Mouse (Mus musculus): ENCODE data around the gene Olfr153. TPM values are rescaled to one million over a fixed set of nuclear protein-coding genes. Genes with fewer than 3 reads are reported as not detected.
"Not testable (repeated sequence)": the region's sequence is repeated elsewhere in the genome, so short reads cannot be mapped to it uniquely, and the experiment has no call there.

Olfr153 gene
- polyA plus RNA-seq (2015; fragmentation: Nextera tagmentation; extraction: Ambion mirVana): not detected in 2 replicates

- Histone ChIP-seq H3K27ac (no peak within 1 kb of the TSS), H3K9me3 (replicated peaks) (no peaks in the 10 kb centered on the region), H3K36me3 (no peaks in the 10 kb centered on the region), H3K27me3 (no peaks in the 10 kb centered on the region), H3K4me3 (replicated peaks) (no peak within 1 kb of the TSS), H3K4me1 (replicated peaks) (no peaks in the 10 kb centered on the region), H3K9ac (no peak within 1 kb of the TSS), H3K4me2 (no peak within 1 kb of the TSS)
- DNase-seq (no peak), ATAC-seq (ENCODE audit: low read depth) (no peak)
These were observed at the start of gene Olfr153 for GRCm38 (mm10) chr2:87531496-87531895. Gene Olfr153 (plus strand): TSS chr2:87531796.

GRCm38 (mm10) chr2:87482276-87482675 lies 49.3 kb upstream of the Olfr153 start:
- Histone ChIP-seq H3K36me3 (no peaks in the 10 kb centered on the region), H3K4me1 (replicated peaks) (no peaks in the 10 kb centered on the region), H3K4me3 (replicated peaks) (no peak overlapping the region), H3K27me3 (no peaks in the 10 kb centered on the region), H3K4me2 (no peak overlapping the region), H3K27ac (no peak overlapping the region), H3K9me3 (replicated peaks) (peaks cover 9% of the 10 kb centered on the region; the same call in 1 of the 2 replicates), H3K9ac (no peak overlapping the region)
- DNase-seq (no peak), ATAC-seq (ENCODE audit: low read depth) (no peak)
- WGBS (ENCODE audit: insufficient replicate concordance): 54% methylated on average over 2 of the region's 2 CpGs

- WGBS (ENCODE audit: insufficient replicate concordance): 61% methylated on average over 4 of the region's 5 CpGs
These were observed 34.6 kb upstream of the Olfr153 start, which contains the start of gene Pramel7 for GRCm38 (mm10) chr2:87496993-87497392. Gene Pramel7 (minus strand): TSS chr2:87497093.

DNA sequence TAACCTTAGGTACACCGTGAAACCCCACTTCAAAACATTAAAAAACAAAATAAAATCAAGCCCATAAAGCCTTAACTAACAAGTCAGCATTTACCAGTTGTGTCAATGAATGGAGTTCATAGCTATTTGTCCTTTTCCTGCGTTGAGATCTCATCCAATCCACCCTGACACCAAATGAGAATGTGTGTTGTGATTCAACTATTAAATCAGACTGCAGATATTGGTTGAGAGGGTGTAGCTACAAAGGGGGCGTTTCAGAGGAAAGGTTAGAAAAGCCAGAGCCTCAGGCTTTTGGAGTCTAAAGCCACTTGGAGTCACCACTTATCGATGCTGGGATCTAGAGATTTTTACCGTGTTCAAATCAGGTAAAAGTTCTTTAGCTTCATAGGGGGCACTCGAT lies 25.3 kb upstream of the Olfr153 start, which contains the start of gene Pramel6:
Gene Pramel6 (plus strand): TSS at position 301 of the 400 bp plus-strand sequence.
- Histone ChIP-seq H3K27me3 (no peaks in the 10 kb centered on the region), H3K36me3 (no peaks in the 10 kb centered on the region), H3K4me3 (replicated peaks) (no peak within 1 kb of the TSS), H3K4me1 (replicated peaks) (no peaks in the 10 kb centered on the region), H3K4me2 (no peak within 1 kb of the TSS), H3K9ac (no peak within 1 kb of the TSS), H3K9me3 (replicated peaks) (0 out of 2 replicates have a peak, but pooled peaks cover 4% of the 10 kb centered on the region), H3K27ac (no peak within 1 kb of the TSS)
- WGBS (ENCODE audit: insufficient replicate concordance): 63% methylated on average over 6 of the region's 6 CpGs
- DNase-seq (no peak), ATAC-seq (ENCODE audit: low read depth) (no peak)

More at GRCm38 (mm10) chr2:87496993-87497392, 34.6 kb upstream of the Olfr153 start, which contains the start of gene Pramel7:
- not testable (repeated sequence) for H3K9ac ChIP-seq; H3K4me3 ChIP-seq (replicated peaks); ATAC-seq (ENCODE audit: low read depth); H3K36me3 ChIP-seq; H3K27ac ChIP-seq; DNase-seq; H3K4me1 ChIP-seq (replicated peaks); H3K27me3 ChIP-seq; H3K4me2 ChIP-seq; H3K9me3 ChIP-seq (replicated peaks)

GRCm38 (mm10) chr2:87515046-87515445 lies 16.6 kb upstream of the Olfr153 start:
- no peaks in the 10 kb centered on the region for H3K27me3 ChIP-seq
- H3K4me2 ChIP-seq: no peak overlapping the region
- no peak overlapping the region for H3K9ac ChIP-seq
- no peak overlapping the region for H3K27ac ChIP-seq
- no peaks in the 10 kb centered on the region for H3K9me3 ChIP-seq (replicated peaks)
- DNase-seq (no peak), ATAC-seq (ENCODE audit: low read depth) (no peak)
- no peak overlapping the region for H3K4me3 ChIP-seq (replicated peaks)
- H3K4me1 ChIP-seq (replicated peaks): no peaks in the 10 kb centered on the region
- no peaks in the 10 kb centered on the region for H3K36me3 ChIP-seq
- WGBS (ENCODE audit: insufficient replicate concordance): 79% methylated on average over 2 of the region's 2 CpGs

DNA sequence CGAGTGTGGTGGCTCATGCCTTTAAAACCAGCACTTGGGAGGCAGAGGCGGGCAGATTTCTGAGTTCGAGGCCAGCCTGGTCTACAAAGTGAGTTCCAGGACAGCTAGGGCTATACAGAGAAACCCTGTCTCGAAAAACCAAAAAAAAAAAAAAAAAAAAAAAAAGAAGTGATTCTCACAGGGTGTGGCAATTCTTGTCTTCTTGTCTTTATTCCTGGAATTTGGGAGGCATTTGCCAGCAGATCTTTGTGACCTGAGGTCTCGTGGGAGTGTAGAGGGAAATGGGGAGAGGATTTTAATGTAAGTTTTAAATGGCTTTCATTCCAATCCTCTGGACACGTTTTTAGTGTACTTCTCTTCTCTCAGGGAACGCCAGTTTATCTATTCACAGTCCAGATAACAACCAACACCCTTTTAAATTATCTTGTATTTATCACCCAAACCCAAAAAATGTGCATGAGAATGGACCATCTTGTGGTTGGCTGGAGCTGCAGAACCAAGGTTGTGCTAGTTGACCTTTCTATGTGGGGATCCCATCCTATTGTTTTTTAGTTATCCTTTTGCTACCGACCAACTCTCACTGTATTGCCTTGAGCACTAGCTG lies 16.0 kb upstream of the Olfr153 start:
- Histone ChIP-seq H3K27ac (no peak overlapping the region), H3K4me2 (no peak overlapping the region), H3K36me3 (no peaks in the 10 kb centered on the region), H3K27me3 (no peaks in the 10 kb centered on the region), H3K9me3 (replicated peaks) (0 out of 2 replicates have a peak, but pooled peaks cover under 1% of the 10 kb centered on the region), H3K9ac (no peak overlapping the region), H3K4me3 (replicated peaks) (no peak overlapping the region), H3K4me1 (replicated peaks) (no peaks in the 10 kb centered on the region)
- ATAC-seq (ENCODE audit: low read depth) (no peak), DNase-seq (no peak)
- WGBS (ENCODE audit: insufficient replicate concordance): 55% methylated on average over 8 of the region's 8 CpGs

- Histone ChIP-seq H3K27ac (no peak overlapping the region), H3K36me3 (no peaks in the 10 kb centered on the region), H3K27me3 (no peaks in the 10 kb centered on the region), H3K9ac (no peak overlapping the region), H3K4me1 (replicated peaks) (no peaks in the 10 kb centered on the region), H3K4me3 (replicated peaks) (no peak overlapping the region), H3K4me2 (no peak overlapping the region), H3K9me3 (replicated peaks) (0 out of 2 replicates have a peak, but pooled peaks cover 6% of the 10 kb centered on the region)
- DNase-seq (no peak), ATAC-seq (ENCODE audit: low read depth) (no peak)
- 62% methylated on average over 3 of the region's 3 CpGs for WGBS (ENCODE audit: insufficient replicate concordance)
These were observed 15.0 kb upstream of the Olfr153 start for GRCm38 (mm10) chr2:87516581-87516980.

DNA sequence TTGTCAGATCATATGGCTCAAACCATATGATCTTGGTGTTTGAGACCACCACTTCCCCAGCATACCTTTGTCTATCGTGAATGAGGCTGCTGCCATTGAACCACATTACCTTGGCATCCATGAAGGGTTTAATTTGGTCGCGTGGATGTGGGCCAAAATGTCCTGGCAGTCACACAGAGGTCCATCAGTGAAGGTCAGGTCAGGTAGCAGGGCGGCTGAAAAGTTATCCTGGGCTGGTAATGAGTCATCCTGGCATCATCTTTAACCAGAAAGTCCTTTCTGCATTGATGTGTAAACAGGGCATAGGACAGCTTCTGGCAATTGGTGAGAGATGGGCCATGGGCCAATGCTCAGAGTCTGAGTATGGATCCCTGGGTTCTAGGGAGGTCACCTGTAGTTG lies 10.9 kb upstream of the Olfr153 start:
- whole genome bisulfite sequencing (ENCODE audit: insufficient replicate concordance): 62% methylated on average over 4 of the region's 4 CpGs
- no peak overlapping the region for H3K27ac ChIP-seq
- H3K4me3 ChIP-seq (replicated peaks): no peak overlapping the region
- DNase-seq (no peak), ATAC-seq (ENCODE audit: low read depth) (no peak)
- no peaks in the 10 kb centered on the region for H3K36me3 ChIP-seq
- no peaks in the 10 kb centered on the region for H3K27me3 ChIP-seq
- no peaks in the 10 kb centered on the region for H3K4me1 ChIP-seq (replicated peaks)
- 0 out of 2 replicates have a peak, but pooled peaks cover 6% of the 10 kb centered on the region for H3K9me3 ChIP-seq (replicated peaks)
- no peak overlapping the region for H3K4me2 ChIP-seq
- no peak overlapping the region for H3K9ac ChIP-seq

DNA sequence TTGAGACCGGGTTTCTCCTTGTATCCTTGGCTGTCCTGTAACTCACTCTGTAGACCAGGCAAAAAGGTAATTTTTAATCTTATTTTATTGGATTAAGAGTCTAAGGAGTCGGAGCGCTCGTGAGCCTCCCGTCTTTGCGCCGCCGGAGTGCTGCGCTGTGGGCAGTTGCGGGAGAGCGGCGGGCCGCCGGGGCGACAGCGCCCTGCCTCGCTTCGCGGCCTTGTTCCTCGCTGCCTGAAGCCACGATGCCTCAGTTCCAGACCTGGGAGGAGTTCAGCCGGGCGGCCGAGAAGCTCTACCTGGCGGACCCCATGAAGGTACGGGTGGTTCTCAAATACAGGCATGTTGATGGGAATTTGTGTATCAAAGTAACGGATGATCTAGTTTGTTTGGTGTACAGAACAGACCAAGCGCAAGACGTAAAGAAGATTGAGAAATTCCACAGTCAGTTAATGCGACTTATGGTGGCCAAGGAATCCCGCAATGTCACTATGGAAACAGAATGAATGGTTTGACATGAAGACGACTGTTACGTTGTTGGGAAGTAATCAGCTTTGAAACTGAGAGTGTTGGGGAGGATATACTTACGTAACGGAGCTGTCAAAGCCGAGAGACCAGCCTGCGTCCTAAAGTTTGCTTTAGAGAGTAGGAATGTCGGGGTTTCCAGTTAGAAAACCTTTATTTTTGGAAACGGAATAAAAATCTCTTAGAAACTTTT lies 5.5 kb upstream of the Olfr153 start:
- 31% methylated on average over 37 of the region's 39 CpGs for WGBS (ENCODE audit: insufficient replicate concordance)
- H3K4me2 ChIP-seq; H3K4me3 ChIP-seq (replicated peaks): not testable (repeated sequence)

GRCm38 (mm10) chr2:87534826-87535225 lies 3.2 kb downstream of the Olfr153 start:
- no peak overlapping the region for H3K4me2 ChIP-seq
- no peaks in the 10 kb centered on the region; the same call in 1 of the 2 replicates for H3K9me3 ChIP-seq (replicated peaks)
- no peak overlapping the region for H3K9ac ChIP-seq
- H3K27me3 ChIP-seq: no peaks in the 10 kb centered on the region
- whole genome bisulfite sequencing (ENCODE audit: insufficient replicate concordance): 41% methylated on average over 2 of the region's 2 CpGs
- no peaks in the 10 kb centered on the region for H3K36me3 ChIP-seq
- H3K4me3 ChIP-seq (replicated peaks): no peak overlapping the region
- no peak overlapping the region for H3K27ac ChIP-seq
- no peaks in the 10 kb centered on the region for H3K4me1 ChIP-seq (replicated peaks)
- DNase-seq (no peak), ATAC-seq (ENCODE audit: low read depth) (no peak)

More for the DNA sequence above, 5.5 kb upstream of the Olfr153 start:
- H3K4me1 ChIP-seq (replicated peaks); H3K27me3 ChIP-seq; H3K9me3 ChIP-seq (replicated peaks); H3K27ac ChIP-seq; ATAC-seq (ENCODE audit: low read depth); H3K36me3 ChIP-seq; DNase-seq; H3K9ac ChIP-seq: not testable (repeated sequence)

DNA sequence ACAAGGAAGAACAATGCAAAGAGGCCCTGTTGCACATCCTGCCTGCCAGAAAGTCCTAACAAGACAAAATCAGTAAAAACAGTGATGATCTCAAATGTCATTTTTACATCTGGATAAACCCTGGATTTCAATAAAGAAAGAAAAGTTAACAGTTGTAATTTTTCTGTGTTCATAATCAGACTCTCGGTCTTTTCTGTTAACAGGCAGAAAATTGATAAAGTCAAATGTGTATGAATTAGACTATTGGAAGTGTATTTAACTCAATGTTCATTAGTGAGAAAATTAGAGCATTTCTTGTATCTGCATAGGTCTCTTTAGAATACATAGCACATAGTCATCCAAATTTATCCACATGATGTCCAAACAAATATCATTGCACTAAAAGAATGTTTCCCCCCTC lies 13.8 kb downstream of the Olfr153 start, which contains the start of gene Olfr1128:
Gene Olfr1128 (minus strand): TSS at position 101 of the 400 bp plus-strand sequence.
- Histone ChIP-seq H3K27ac (no peak within 1 kb of the TSS), H3K4me2 (no peak within 1 kb of the TSS), H3K9me3 (replicated peaks) (no peaks in the 10 kb centered on the region), H3K36me3 (no peaks in the 10 kb centered on the region), H3K9ac (no peak within 1 kb of the TSS), H3K4me3 (replicated peaks) (no peak within 1 kb of the TSS), H3K4me1 (replicated peaks) (no peaks in the 10 kb centered on the region), H3K27me3 (no peaks in the 10 kb centered on the region)
- no peak for DNase-seq
- WGBS (ENCODE audit: insufficient replicate concordance): 63% methylated on average over 1 of the region's 1 CpGs
- no peak for ATAC-seq (ENCODE audit: low read depth)
